Mouse (Mus musculus) intestine, postnatal 0 days (tissue): ENCODE measurements around the gene Mybpc1. TPM values are rescaled to one million over a fixed set of nuclear protein-coding genes. Genes with fewer than 3 reads are reported as not detected.
"Not testable (repeated sequence)": the region's sequence is repeated elsewhere in the genome, so short reads cannot be mapped to it uniquely, and the experiment has no call there.

Experiments used
- ATAC-seq: fragments of 200-750 bp; cut with Nextera tagmentation; 2 replicates; pipeline ENCODE4 v1.8.0; 2017; ENCODE audit warnings: mild to moderate bottlenecking, moderate TSS enrichment, moderate library complexity
- H3K27ac ChIP-seq: fragments of 300-500 bp; sonication (generic); 2 replicates; pipeline ENCODE4 v1.5.1; 2014; ENCODE audit warnings: mild to moderate bottlenecking, low read depth, low read length, moderate library complexity
- H3K27me3 ChIP-seq: fragments of 300-500 bp; sonication (generic); replicated peaks from 2 replicates; pipeline ENCODE4 v1.6.1; 2014; ENCODE audit warnings: low read length, mixed read lengths; ENCODE audit not compliant: control insufficient read depth, insufficient read depth
- H3K36me3 ChIP-seq: fragments of 300-500 bp; sonication (generic); 2 replicates; pipeline ENCODE4 v1.6.1; 2014; ENCODE audit warnings: mild to moderate bottlenecking, moderate library complexity; ENCODE audit not compliant: control insufficient read depth, insufficient read depth
- H3K4me1 ChIP-seq: fragments of 300-500 bp; sonication (generic); replicated peaks from 2 replicates; pipeline ENCODE4 v1.6.1; 2014; ENCODE audit warnings: antibody characterized with exemption, low read length, mixed read lengths; ENCODE audit not compliant: control insufficient read depth, insufficient read depth
- H3K4me2 ChIP-seq: fragments of 300-500 bp; sonication (generic); replicated peaks from 2 replicates; pipeline ENCODE4 v1.6.1; 2014; ENCODE audit warnings: low read depth, mild to moderate bottlenecking, moderate library complexity
- H3K4me3 ChIP-seq: fragments of 300-500 bp; sonication (generic); 2 replicates; pipeline ENCODE4 v1.5.1; 2014; ENCODE audit warnings: low read depth, low read length
- H3K9ac ChIP-seq: fragments of 300-500 bp; sonication (generic); 2 replicates; pipeline ENCODE4 v1.6.1; 2014; ENCODE audit warnings: mild to moderate bottlenecking, low read depth, low read length
- H3K9me3 ChIP-seq: fragments of 300-500 bp; sonication (generic); 2 replicates; pipeline ENCODE4 v1.6.1; 2016; ENCODE audit warnings: mixed run types; ENCODE audit not compliant: control insufficient read depth
- CTCF ChIP-seq: sonication (generic); IDR thresholded peaks from 2 replicates; pipeline ENCODE4 v1.5.1; 2016; ENCODE audit warnings: low read depth, mild to moderate bottlenecking, control low read depth, antibody characterized with exemption, moderate library complexity
- WGBS: fragments of 180-500 bp; shearing (Covaris S2); extraction: QIAGEN DNeasy Blood & Tissue Kit; methylation state at CpG from one replicate; pipeline ENCODE4 v1.1.7; 2014; 5-methylcytosine and 5-hydroxymethylcytosine counted together
- polyA plus RNA-seq: library from polyadenylated mRNA; unstranded; fragments of >200 nt; fragmentation: Nextera tagmentation; extraction: Ambion mirVana; gene quantifications from 2 replicates; pipeline ENCODE4 v1.2.1, GENCODE M21; 2015

Gene Mybpc1
- polyA plus RNA-seq, 1 experiment from 2014 or later, result 2.2 TPM

- Histone ChIP-seq H3K4me1 (no peaks in the 10 kb centered on the region), H3K9ac (no peak overlapping the region), H3K4me2 (no peak overlapping the region), H3K36me3 (no peaks in the 10 kb centered on the region), H3K9me3 (no peaks in the 10 kb centered on the region), H3K27ac (peak overlapping the region; percentile 66), H3K4me3 (no peak overlapping the region), H3K27me3 (no peaks in the 10 kb centered on the region)
- ATAC-seq, result no peak
- 61% methylated on average over 2 of the region's 2 CpGs for WGBS
- TF ChIP-seq CTCF, result no peak
Measured at GRCm38 (mm10) chr10:88524016-88524415, 80.9 kb downstream of the Mybpc1 start.

- peak; percentile 84 for ATAC-seq
Measured at GRCm38 (mm10) chr10:88523212-88523611, 81.7 kb downstream of the Mybpc1 start.

GRCm38 (mm10) chr10:88522795-88523194 is 82.2 kb downstream of the Mybpc1 start:
- H3K4me3 ChIP-seq, result no peak overlapping the region
- no peaks in the 10 kb centered on the region for H3K27me3 ChIP-seq
- H3K27ac ChIP-seq, result peak overlapping the region; percentile 58
- no peak overlapping the region for H3K4me2 ChIP-seq
- no peak for TF ChIP-seq CTCF
- ATAC-seq, result peak; percentile 95
- no peaks in the 10 kb centered on the region for H3K4me1 ChIP-seq
- no peak overlapping the region for H3K9ac ChIP-seq
- no peaks in the 10 kb centered on the region for H3K9me3 ChIP-seq
- WGBS, result 51% methylated on average over 8 of the region's 8 CpGs
- no peaks in the 10 kb centered on the region for H3K36me3 ChIP-seq

More at GRCm38 (mm10) chr10:88523212-88523611, 81.7 kb downstream of the Mybpc1 start:
- Histone ChIP-seq H3K9ac (no peak overlapping the region), H3K4me3 (no peak overlapping the region), H3K4me1 (no peaks in the 10 kb centered on the region), H3K9me3 (no peaks in the 10 kb centered on the region), H3K36me3 (no peaks in the 10 kb centered on the region), H3K27ac (peak overlapping the region; percentile 66), H3K4me2 (no peak overlapping the region), H3K27me3 (no peaks in the 10 kb centered on the region)
- 44% methylated on average over 1 of the region's 1 CpGs for WGBS
- no peak for TF ChIP-seq CTCF

GRCm38 (mm10) chr10:88515049-88515448 is 89.9 kb downstream of the Mybpc1 start:
- not testable (repeated sequence) for H3K27ac ChIP-seq, H3K27me3 ChIP-seq, H3K4me2 ChIP-seq, ATAC-seq, H3K4me3 ChIP-seq, H3K9me3 ChIP-seq, H3K36me3 ChIP-seq, H3K9ac ChIP-seq
- 78% methylated on average over 7 of the region's 7 CpGs for WGBS
- peaks cover 10% of the 10 kb centered on the region; the same call in 1 of the 2 replicates for H3K4me1 ChIP-seq

- no peak overlapping the region for H3K4me3 ChIP-seq
- TF ChIP-seq CTCF, result peak; percentile 74
- 40% methylated on average over 2 of the region's 2 CpGs for WGBS
Measured at GRCm38 (mm10) chr10:88514495-88514894, 90.5 kb downstream of the Mybpc1 start.

DNA sequence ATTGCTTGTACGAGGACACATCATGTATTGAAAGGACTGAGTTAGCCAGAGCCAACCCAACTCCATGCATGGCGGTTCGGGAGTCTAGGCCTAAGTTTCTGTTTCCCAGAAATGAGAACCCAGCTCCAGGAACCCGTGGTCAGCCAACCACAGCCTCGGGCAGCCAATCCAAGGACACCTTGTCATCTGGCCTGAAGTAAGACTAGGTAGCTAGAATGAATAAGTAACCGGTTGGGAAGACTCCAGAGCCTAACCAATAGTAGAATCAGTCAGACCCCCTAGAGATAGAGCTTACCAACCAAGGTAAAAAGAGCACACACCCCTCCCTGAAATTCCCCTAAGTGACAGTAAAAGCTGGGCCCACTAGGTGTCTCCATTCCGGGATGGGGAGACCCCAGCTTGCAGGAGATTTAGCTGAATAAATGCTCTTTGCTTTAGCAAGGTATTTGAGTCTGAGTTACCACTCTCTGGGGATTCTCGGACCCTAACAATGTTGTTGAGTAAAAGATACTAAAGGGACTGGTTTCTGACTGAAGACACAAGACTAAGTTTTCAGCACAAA is 91.3 kb downstream of the Mybpc1 start:
- Histone ChIP-seq H3K9me3 (no peaks in the 10 kb centered on the region), H3K4me2 (no peak overlapping the region), H3K9ac (no peak overlapping the region), H3K27me3 (no peaks in the 10 kb centered on the region), H3K4me1 (peaks cover 10% of the 10 kb centered on the region; the same call in 1 of the 2 replicates), H3K36me3 (no peaks in the 10 kb centered on the region), H3K4me3 (no peak overlapping the region), H3K27ac (peak overlapping the region; percentile 28; the same call in 1 of the 2 replicates)
- 76% methylated on average over 8 of the region's 8 CpGs for WGBS
- TF ChIP-seq CTCF, result peak; percentile 10; the same call in 1 of the 2 replicates
- no peak for ATAC-seq

More at GRCm38 (mm10) chr10:88514495-88514894, 90.5 kb downstream of the Mybpc1 start:
- H3K27ac ChIP-seq, result 0 out of 2 replicates have a peak overlapping the region, but pooled peaks have one; percentile 28
- H3K9me3 ChIP-seq, result no peaks in the 10 kb centered on the region
- no peak overlapping the region for H3K4me2 ChIP-seq
- peaks cover 10% of the 10 kb centered on the region; the same call in 1 of the 2 replicates for H3K4me1 ChIP-seq
- ATAC-seq, result peak; percentile 79
- H3K9ac ChIP-seq, result no peak overlapping the region
- no peaks in the 10 kb centered on the region for H3K36me3 ChIP-seq
- no peaks in the 10 kb centered on the region for H3K27me3 ChIP-seq
